Mouse (Mus musculus): ENCODE results near the gene Fbxo6. TPM values are rescaled to one million over a fixed set of nuclear protein-coding genes. Genes with fewer than 3 reads are reported as not detected.
A peak's percentile ranks its signal among the peaks of the same experiment; 100 is the strongest.
"Not testable (repeated sequence)": the region's sequence is repeated elsewhere in the genome, so short reads cannot be mapped to it uniquely, and the experiment has no call there.

Gene Fbxo6
- polyA plus RNA-seq, 1 experiment from 2014 or later, result 17.1 TPM

DNA sequence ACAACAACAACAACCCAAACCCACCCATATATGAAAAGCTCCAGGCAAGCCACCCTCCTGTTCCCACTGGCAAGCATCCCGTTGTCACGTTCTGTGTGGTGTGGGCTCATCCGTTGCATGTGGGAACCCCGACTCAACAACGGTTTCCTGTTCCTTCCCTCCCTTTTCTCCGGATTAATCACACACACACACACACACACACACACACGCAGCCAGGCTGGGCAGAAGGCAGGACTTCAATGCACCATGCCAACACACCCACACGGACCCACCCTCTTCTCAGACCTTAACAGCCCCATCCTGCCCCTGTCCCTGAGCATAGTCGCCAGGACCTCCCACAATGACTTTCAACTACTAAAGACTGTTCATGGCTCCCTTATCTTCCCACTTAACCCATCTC is 31.4 kb downstream of the Fbxo6 start:
- 85% methylated on average over 9 of the region's 9 CpGs for WGBS
- Histone ChIP-seq H3K4me2 (replicated peaks) (no peak overlapping the region), H3K27me3 (no peaks in the 10 kb centered on the region; the same call in 1 of the 2 replicates), H3K4me1 (peaks cover 31% of the 10 kb centered on the region), H3K27ac (replicated peaks) (no peak overlapping the region), H3K9me3 (no peaks in the 10 kb centered on the region; the same call in 1 of the 2 replicates), H3K36me3 (0 out of 2 replicates have a peak, but pooled peaks cover 3% of the 10 kb centered on the region), H3K4me3 (no peak overlapping the region), H3K9ac (replicated peaks) (no peak overlapping the region)
- no peak for ATAC-seq (ENCODE audit: low FRiP score, low read depth)

DNA sequence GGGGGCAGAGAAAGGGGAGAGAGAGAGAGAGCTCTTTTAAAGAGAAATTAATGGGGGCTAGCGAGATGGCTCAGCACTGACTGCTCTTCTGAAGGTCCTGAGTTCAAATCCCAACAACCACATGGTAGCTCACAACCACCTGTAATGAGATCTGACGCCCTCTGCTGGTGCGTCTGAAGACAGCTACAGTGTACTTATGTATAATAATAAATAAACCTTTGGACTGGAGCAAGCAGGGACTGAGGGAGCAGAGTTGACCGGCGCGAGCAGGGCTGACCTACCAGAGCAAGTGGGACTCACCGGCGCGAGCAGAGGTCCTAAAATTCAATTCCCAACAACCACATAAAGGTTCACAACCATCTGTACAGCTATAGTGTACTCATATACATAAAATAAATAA is 32.4 kb downstream of the Fbxo6 start:
- not testable (repeated sequence) for H3K4me3 ChIP-seq; H3K27ac ChIP-seq (replicated peaks); H3K9ac ChIP-seq (replicated peaks); H3K9me3 ChIP-seq; H3K27me3 ChIP-seq; H3K4me2 ChIP-seq (replicated peaks); H3K36me3 ChIP-seq; ATAC-seq (ENCODE audit: low FRiP score, low read depth)
- 87% methylated on average over 9 of the region's 9 CpGs for WGBS
- peaks cover 37% of the 10 kb centered on the region for H3K4me1 ChIP-seq

DNA sequence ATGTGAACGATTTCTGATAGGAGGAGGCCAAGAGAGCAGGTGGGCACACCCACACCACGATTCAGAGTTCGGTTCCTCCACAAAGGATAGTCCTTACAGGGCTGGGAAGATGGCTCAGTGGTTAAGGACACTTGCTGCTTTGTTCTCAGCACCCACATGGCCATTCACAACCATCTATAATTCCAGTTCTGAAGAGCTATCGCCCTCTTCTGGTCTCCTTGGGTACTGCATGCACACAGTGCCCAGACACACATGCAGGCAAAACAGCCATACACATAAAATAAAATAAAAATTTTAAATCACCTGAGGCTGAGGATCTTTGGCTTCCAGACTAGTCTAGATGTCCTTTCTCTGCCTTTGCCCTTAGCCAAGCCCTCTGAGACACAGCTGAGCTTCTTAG is 34.5 kb downstream of the Fbxo6 start:
- Histone ChIP-seq H3K4me1 (peaks cover 24% of the 10 kb centered on the region), H3K4me3 (no peak overlapping the region), H3K4me2 (replicated peaks) (no peak overlapping the region), H3K36me3 (peaks cover 21% of the 10 kb centered on the region), H3K9me3 (no peaks in the 10 kb centered on the region; the same call in 1 of the 2 replicates), H3K9ac (replicated peaks) (no peak overlapping the region), H3K27me3 (peaks cover 2% of the 10 kb centered on the region; the same call in 1 of the 2 replicates), H3K27ac (replicated peaks) (no peak overlapping the region)
- WGBS, result 77% methylated on average over 4 of the region's 4 CpGs
- ATAC-seq (ENCODE audit: low FRiP score, low read depth), result no peak

DNA sequence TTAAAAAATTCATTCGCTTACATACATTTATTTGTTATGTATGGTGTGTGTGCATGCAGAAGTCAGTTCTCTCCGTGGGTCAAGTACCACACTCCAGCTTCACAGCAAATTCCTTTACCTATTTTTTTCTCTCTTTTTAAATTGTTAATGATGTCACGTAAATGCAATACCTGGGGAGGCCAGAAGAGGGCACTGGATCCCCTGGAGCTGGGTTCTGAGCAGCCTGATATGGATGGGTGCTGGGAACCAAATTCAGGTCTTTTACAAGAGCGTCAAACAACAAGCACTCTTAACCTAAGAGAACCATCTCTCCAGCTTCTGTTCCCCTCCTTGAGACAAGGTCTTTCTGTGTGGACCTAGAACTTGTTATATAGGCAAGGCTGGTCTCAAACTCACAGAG is 35.3 kb downstream of the Fbxo6 start:
- WGBS, result 71% methylated on average over 4 of the region's 4 CpGs
- H3K4me3 ChIP-seq, result no peak overlapping the region
- ATAC-seq (ENCODE audit: low FRiP score, low read depth), result no peak
- no peak overlapping the region for H3K4me2 ChIP-seq (replicated peaks)
- H3K36me3 ChIP-seq, result peaks cover 27% of the 10 kb centered on the region
- no peak overlapping the region for H3K27ac ChIP-seq (replicated peaks)
- H3K9me3 ChIP-seq, result no peaks in the 10 kb centered on the region; the same call in 1 of the 2 replicates
- H3K4me1 ChIP-seq, result peaks cover 17% of the 10 kb centered on the region
- H3K27me3 ChIP-seq, result peaks cover 2% of the 10 kb centered on the region
- H3K9ac ChIP-seq (replicated peaks), result no peak overlapping the region

DNA sequence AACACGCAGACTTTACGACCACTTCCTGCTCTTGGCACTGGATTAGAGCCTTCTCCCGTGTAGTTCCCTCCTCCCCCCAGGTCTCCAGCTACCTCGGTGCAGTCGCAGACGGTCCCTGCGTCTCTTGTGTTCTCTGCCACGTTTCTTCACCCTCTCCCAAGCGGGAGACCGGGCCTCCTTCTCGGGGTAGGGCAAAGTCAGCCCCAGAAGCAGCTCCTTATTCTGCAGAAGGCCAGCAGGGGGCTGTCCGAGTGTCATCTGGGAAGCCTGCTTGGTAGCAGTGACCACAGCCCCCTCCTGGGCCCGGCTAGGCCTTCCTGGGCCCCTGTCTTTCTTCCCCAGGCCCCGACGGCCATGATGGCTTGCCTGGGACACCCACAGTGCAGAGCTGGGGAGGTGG is 36.5 kb downstream of the Fbxo6 start:
- ATAC-seq (ENCODE audit: low FRiP score, low read depth), result peak; percentile 34
- Histone ChIP-seq H3K9me3 (no peaks in the 10 kb centered on the region; the same call in 1 of the 2 replicates), H3K36me3 (peaks cover 37% of the 10 kb centered on the region), H3K27ac (replicated peaks) (peak overlapping the region; percentile 80), H3K9ac (replicated peaks) (peak overlapping the region; percentile 24), H3K27me3 (peaks cover 2% of the 10 kb centered on the region), H3K4me2 (replicated peaks) (0 out of 2 replicates have a peak overlapping the region, but pooled peaks have one; percentile 0), H3K4me1 (peaks cover 10% of the 10 kb centered on the region), H3K4me3 (no peak overlapping the region)
- 3% methylated on average over 15 of the region's 15 CpGs for WGBS

DNA sequence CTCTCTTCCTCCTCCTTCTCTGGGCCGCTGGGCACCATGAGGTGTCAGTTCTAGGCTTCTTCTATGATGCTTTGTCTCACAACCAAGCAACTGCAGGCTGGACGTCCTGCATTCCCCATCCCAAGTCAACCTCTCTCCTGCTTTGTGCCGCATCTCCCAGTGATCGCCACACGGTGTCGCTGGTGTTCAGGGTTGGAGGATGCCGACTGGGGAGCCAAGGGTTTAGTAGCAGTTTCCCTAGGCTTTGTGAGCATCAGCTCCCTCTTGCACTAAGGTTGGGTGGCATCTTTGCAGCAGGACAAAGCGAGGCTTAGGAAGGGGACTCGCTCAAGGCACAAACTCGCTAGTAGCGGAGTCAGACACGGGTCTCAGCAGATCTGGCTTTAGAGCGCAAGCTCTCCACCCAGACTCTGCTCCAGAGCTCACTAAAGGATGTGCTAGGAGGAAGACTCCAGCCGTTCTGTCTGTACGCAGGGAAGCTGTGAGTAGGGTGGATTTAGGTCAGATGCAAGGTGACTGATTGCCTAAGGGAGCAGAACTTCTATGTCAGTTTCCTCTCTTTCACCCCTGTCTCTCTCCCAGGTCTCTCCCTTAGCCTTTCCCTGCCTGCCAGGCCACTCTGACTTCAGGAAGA is 37.1 kb downstream of the Fbxo6 start:
- H3K36me3 ChIP-seq, result peaks cover 43% of the 10 kb centered on the region
- H3K9ac ChIP-seq (replicated peaks), result peak overlapping the region; percentile 24
- peaks cover 10% of the 10 kb centered on the region for H3K4me1 ChIP-seq
- no peaks in the 10 kb centered on the region; the same call in 1 of the 2 replicates for H3K9me3 ChIP-seq
- peak overlapping the region; percentile 16; the same call in 1 of the 2 replicates for H3K4me2 ChIP-seq (replicated peaks)
- peak overlapping the region; percentile 80 for H3K27ac ChIP-seq (replicated peaks)
- WGBS, result 5% methylated on average over 15 of the region's 15 CpGs
- no peak overlapping the region for H3K4me3 ChIP-seq
- ATAC-seq (ENCODE audit: low FRiP score, low read depth), result peak; percentile 78
- H3K27me3 ChIP-seq, result peaks cover 2% of the 10 kb centered on the region

DNA sequence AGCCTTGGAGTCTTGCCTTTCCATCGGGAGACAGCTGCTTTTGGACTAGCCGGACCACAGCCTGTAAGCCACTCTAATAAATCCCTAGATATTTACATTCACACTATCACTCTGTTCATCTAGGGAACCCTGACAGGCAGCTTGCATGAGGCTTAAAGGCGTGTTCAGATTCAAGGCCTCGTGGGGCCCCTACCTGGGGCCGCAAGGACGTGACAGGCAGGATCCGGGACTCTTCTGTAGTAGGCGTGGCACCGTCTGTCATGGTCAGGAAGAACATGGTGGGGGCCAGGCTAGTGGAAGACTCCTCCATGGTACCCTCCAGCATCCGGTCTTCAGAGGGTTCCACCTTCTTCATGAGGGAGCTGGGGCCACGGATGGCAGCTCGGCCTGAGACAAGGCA is 39.4 kb downstream of the Fbxo6 start:
- no peak overlapping the region for H3K27ac ChIP-seq (replicated peaks)
- H3K36me3 ChIP-seq, result peaks cover 66% of the 10 kb centered on the region
- peaks cover 10% of the 10 kb centered on the region for H3K4me1 ChIP-seq
- H3K9ac ChIP-seq (replicated peaks), result 0 out of 2 replicates have a peak overlapping the region, but pooled peaks have one; percentile 6
- ATAC-seq (ENCODE audit: low FRiP score, low read depth), result no peak
- H3K9me3 ChIP-seq, result no peaks in the 10 kb centered on the region; the same call in 1 of the 2 replicates
- no peak overlapping the region for H3K4me3 ChIP-seq
- H3K4me2 ChIP-seq (replicated peaks), result no peak overlapping the region
- 85% methylated on average over 12 of the region's 12 CpGs for WGBS
- H3K27me3 ChIP-seq, result peaks cover 2% of the 10 kb centered on the region

DNA sequence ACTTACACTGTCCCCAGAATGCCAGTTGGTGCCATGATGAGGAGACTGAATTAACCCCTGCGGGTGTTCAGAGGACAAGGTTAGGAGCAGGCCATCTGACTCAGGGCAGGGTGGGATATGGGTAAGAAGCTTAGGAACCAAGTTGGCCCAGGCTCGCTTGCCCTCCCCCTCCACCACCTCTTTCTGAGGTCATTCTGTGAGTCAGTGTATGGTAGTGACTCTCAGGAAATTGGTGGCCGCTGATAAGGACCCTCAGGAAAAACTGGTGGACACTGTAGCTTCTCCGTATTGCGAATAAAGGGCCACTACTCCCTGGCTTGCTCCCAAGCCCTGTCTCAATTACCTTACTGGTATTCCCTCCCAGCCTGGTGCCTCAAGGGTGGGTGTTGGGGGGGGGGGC is 42.7 kb downstream of the Fbxo6 start:
- H3K27me3 ChIP-seq, result peaks cover 2% of the 10 kb centered on the region; the same call in 1 of the 2 replicates
- no peaks in the 10 kb centered on the region; the same call in 1 of the 2 replicates for H3K4me1 ChIP-seq
- WGBS, result 90% methylated on average over 5 of the region's 5 CpGs
- H3K36me3 ChIP-seq, result peaks cover 86% of the 10 kb centered on the region
- no peak overlapping the region for H3K9ac ChIP-seq (replicated peaks)
- H3K9me3 ChIP-seq, result no peaks in the 10 kb centered on the region
- no peak for ATAC-seq (ENCODE audit: low FRiP score, low read depth)
- no peak overlapping the region for H3K4me3 ChIP-seq
- no peak overlapping the region for H3K27ac ChIP-seq (replicated peaks)
- no peak overlapping the region for H3K4me2 ChIP-seq (replicated peaks)

DNA sequence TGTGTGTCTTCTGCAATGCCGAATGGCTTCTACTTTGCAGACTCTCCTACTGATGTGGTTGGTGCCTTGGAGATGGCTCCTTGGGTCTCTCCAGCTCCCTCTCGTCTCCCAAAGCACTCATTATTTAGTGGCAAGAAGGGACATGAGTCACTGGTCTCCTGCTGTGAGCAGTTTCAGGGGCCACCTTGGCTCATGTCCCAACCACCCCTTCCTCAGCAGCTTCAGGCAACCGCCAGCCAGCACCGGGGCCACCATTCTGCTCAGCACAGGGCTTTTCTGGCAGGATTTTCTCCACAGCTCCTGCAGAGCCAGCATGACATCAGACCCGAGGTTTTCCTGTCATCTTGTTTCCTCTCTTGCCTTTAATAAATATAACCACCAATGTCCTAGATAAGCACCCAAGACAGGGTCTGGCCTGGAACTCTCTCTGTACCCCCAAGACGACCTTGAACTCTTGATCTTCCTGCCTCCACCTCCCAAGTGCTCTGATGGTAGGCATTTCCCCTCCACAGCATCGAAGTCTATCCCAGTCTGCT is 43.3 kb downstream of the Fbxo6 start:
- Histone ChIP-seq H3K9me3 (no peaks in the 10 kb centered on the region), H3K4me2 (replicated peaks) (no peak overlapping the region), H3K27me3 (no peaks in the 10 kb centered on the region; the same call in 1 of the 2 replicates), H3K36me3 (peaks cover 80% of the 10 kb centered on the region), H3K9ac (replicated peaks) (no peak overlapping the region), H3K4me3 (no peak overlapping the region), H3K27ac (replicated peaks) (no peak overlapping the region), H3K4me1 (no peaks in the 10 kb centered on the region; the same call in 1 of the 2 replicates)
- no peak for ATAC-seq (ENCODE audit: low FRiP score, low read depth)
- 82% methylated on average over 7 of the region's 7 CpGs for WGBS

DNA sequence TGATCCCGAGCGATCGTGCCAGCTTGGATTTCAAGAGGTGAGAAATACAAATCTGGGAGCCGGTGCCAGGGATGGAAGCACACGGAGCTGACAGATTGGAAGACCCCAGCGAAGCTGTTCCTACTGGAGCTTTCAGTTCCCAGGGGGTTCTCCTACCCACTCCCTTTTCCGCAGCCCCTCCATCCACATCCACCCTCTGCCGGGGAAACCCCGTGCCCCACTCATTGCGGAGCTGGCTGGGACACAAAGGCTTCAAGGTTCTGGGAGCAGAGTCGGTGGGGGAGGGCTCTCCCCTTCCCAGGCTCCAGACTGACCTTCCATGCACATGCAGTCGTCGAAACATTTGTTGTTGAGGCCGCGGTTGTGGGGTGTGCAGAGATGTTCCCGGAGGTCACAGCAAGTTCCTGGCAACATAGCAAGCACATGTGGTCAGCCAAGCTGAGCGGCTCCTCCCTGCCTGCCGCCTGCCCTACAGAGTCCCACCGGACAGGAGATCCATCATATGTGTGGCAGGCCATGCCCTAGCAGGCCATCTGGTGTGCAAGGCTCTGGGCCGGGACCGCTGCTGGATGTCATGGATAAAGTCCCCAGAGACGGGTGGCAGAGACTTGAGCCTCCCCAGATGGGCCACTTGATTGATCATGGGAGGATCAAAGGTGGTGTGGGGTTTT is 44.2 kb downstream of the Fbxo6 start:
- no peak for ATAC-seq (ENCODE audit: low FRiP score, low read depth)
- Histone ChIP-seq H3K36me3 (peaks cover 74% of the 10 kb centered on the region), H3K27ac (replicated peaks) (no peak overlapping the region)

DNA sequence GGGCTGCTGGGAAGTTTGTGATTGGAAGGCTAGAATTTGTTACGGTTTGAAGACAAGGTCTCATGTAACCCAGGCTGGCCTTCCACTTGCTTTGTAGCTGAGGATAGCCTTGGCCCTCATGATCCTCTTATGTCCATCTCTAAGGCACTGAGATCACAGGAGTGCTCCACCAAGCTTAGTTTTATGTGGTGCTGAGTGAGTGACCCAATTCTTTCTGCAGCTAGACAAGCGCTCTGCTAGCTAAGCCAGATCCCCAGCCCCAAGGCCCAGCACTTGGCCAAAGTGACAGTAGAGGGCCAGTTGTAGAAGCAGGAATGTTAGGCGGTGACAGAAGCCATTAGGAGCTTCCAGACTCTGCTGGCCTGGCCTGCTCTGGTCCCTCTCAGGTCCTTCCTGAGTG is 47.8 kb downstream of the Fbxo6 start:
- no peak for ATAC-seq (ENCODE audit: low FRiP score, low read depth)

More for the DNA sequence above, 44.2 kb downstream of the Fbxo6 start:
- H3K4me3 ChIP-seq, result no peak overlapping the region
- no peaks in the 10 kb centered on the region for H3K9me3 ChIP-seq
- no peak overlapping the region for H3K4me2 ChIP-seq (replicated peaks)
- no peaks in the 10 kb centered on the region; the same call in 1 of the 2 replicates for H3K27me3 ChIP-seq
- H3K9ac ChIP-seq (replicated peaks), result no peak overlapping the region
- 69% methylated on average over 22 of the region's 22 CpGs for WGBS
- H3K4me1 ChIP-seq, result no peaks in the 10 kb centered on the region; the same call in 1 of the 2 replicates

More for the DNA sequence above, 47.8 kb downstream of the Fbxo6 start:
- no peaks in the 10 kb centered on the region for H3K9me3 ChIP-seq
- WGBS, result 91% methylated on average over 3 of the region's 3 CpGs
- H3K4me3 ChIP-seq, result no peak overlapping the region
- no peak overlapping the region for H3K4me2 ChIP-seq (replicated peaks)
- peaks cover 10% of the 10 kb centered on the region for H3K4me1 ChIP-seq
- H3K27ac ChIP-seq (replicated peaks), result no peak overlapping the region
- H3K27me3 ChIP-seq, result peaks cover 8% of the 10 kb centered on the region
- peaks cover 56% of the 10 kb centered on the region for H3K36me3 ChIP-seq
- no peak overlapping the region for H3K9ac ChIP-seq (replicated peaks)
